Mouse (Mus musculus) brain, embryonic 18.5 days (tissue): ENCODE measurements around the gene Ap2a1.

Source experiments
- DNase-seq: peaks from one replicate; pipeline ENCODE4 v3.0.0-alpha.2; 2012; ENCODE audit warnings: low read depth, low spot score

The Ap2a1 gene

GRCm38 (mm10) chr7:44866276-44867009 is 62.9 kb downstream of the Ap2a1 start:
- DNase-seq = no peak

- no peak for DNase-seq
Observed at GRCm38 (mm10) chr7:44864595-44865542, 64.4 kb downstream of the Ap2a1 start.

- no peak for DNase-seq
Observed at GRCm38 (mm10) chr7:44863982-44864494, 65.3 kb downstream of the Ap2a1 start.

- DNase-seq = no peak
Observed at GRCm38 (mm10) chr7:44863210-44863609, 66.1 kb downstream of the Ap2a1 start.

- no peak for DNase-seq
Observed at GRCm38 (mm10) chr7:44862434-44862833, 66.9 kb downstream of the Ap2a1 start.

GRCm38 (mm10) chr7:44861429-44861816 is 67.9 kb downstream of the Ap2a1 start:
- no peak for DNase-seq

GRCm38 (mm10) chr7:44860576-44861428 is 68.5 kb downstream of the Ap2a1 start:
- no peak for DNase-seq

GRCm38 (mm10) chr7:44859896-44860295 is 69.4 kb downstream of the Ap2a1 start:
- no peak for DNase-seq

- DNase-seq = no peak
Observed at GRCm38 (mm10) chr7:44857905-44858304, 71.4 kb downstream of the Ap2a1 start.

- DNase-seq = peak; percentile 88
Observed at GRCm38 (mm10) chr7:44857042-44857552, 72.2 kb downstream of the Ap2a1 start, which contains the start of gene Pnkp. Pnkp (plus strand) TSS chr7:44857139.

- DNase-seq = no peak
Observed at GRCm38 (mm10) chr7:44856265-44856916, 72.9 kb downstream of the Ap2a1 start.

- DNase-seq = no peak
Observed at GRCm38 (mm10) chr7:44855036-44855435, 74.3 kb downstream of the Ap2a1 start.

GRCm38 (mm10) chr7:44854356-44855031 is 74.8 kb downstream of the Ap2a1 start:
- DNase-seq = no peak

GRCm38 (mm10) chr7:44853596-44854355 is 75.5 kb downstream of the Ap2a1 start:
- DNase-seq = no peak

- DNase-seq = no peak
Observed at GRCm38 (mm10) chr7:44853065-44853464, 76.2 kb downstream of the Ap2a1 start.

GRCm38 (mm10) chr7:44852259-44853027 is 76.9 kb downstream of the Ap2a1 start:
- no peak for DNase-seq

GRCm38 (mm10) chr7:44851625-44852234 is 77.6 kb downstream of the Ap2a1 start:
- DNase-seq = no peak
